Mouse (Mus musculus) liver, embryonic 16.5 days (tissue): ENCODE measurements around the gene 2200002D01Rik. TPM values are rescaled to one million over a fixed set of nuclear protein-coding genes. Genes with fewer than 3 reads are reported as not detected.

ENCODE experiments used
- ATAC-seq: fragments of 200-750 bp; cut with Nextera tagmentation; 2 replicates; pipeline ENCODE4 v1.8.0; 2017; ENCODE audit warnings: low read depth, mild to moderate bottlenecking, moderate number of reproducible peaks, moderate library complexity
- H3K27ac ChIP-seq: fragments of 300-500 bp; sonication (generic); 2 replicates; pipeline ENCODE4 v1.5.1; 2014; ENCODE audit warnings: mild to moderate bottlenecking, low read length
- H3K27me3 ChIP-seq: fragments of 300-500 bp; sonication (generic); 2 replicates; pipeline ENCODE4 v1.6.1; 2014; ENCODE audit warnings: low read depth, low read length, mixed read lengths; ENCODE audit not compliant: control insufficient read depth, insufficient read depth
- H3K36me3 ChIP-seq: fragments of 300-500 bp; sonication (generic); 2 replicates; pipeline ENCODE4 v1.6.1; 2014; ENCODE audit warnings: mild to moderate bottlenecking; ENCODE audit not compliant: control insufficient read depth, insufficient read depth
- H3K4me1 ChIP-seq: fragments of 300-500 bp; sonication (generic); 2 replicates; pipeline ENCODE4 v1.6.1; 2014; ENCODE audit warnings: low read depth, low read length, mixed read lengths; ENCODE audit not compliant: control insufficient read depth
- H3K4me2 ChIP-seq: fragments of 300-500 bp; sonication (generic); 2 replicates; pipeline ENCODE4 v1.6.1; 2014; ENCODE audit warnings: low read depth, low read length, mixed read lengths
- H3K4me3 ChIP-seq: fragments of 300-500 bp; sonication (generic); 2 replicates; pipeline ENCODE4 v1.5.1; 2014; ENCODE audit warnings: low read depth, mild to moderate bottlenecking, low read length
- H3K9ac ChIP-seq: fragments of 300-500 bp; sonication (generic); 2 replicates; pipeline ENCODE4 v1.6.1; 2014; ENCODE audit warnings: low read depth, low read length
- H3K9me3 ChIP-seq: fragments of 300-500 bp; sonication (generic); replicated peaks from 2 replicates; pipeline ENCODE4 v1.6.1; 2016; ENCODE audit warnings: low read length; ENCODE audit not compliant: control insufficient read depth
- WGBS: fragments of 180-500 bp; shearing (Covaris S2); extraction: QIAGEN DNeasy Blood & Tissue Kit; methylation state at CpG from one replicate; pipeline ENCODE4 v1.1.7; 2014; ENCODE audit not compliant: insufficient replicate concordance; 5-methylcytosine and 5-hydroxymethylcytosine counted together
- polyA plus RNA-seq: library from polyadenylated mRNA; unstranded; fragments of >200 nt; fragmentation: Nextera tagmentation; extraction: Ambion mirVana; gene quantifications from 2 replicates; pipeline ENCODE4 v1.2.1, GENCODE M21; 2015

Gene 2200002D01Rik
- polyA plus RNA-seq, 1 experiment from 2014 or later, result 5.8 TPM

GRCm38 (mm10) chr7:29265636-29266035 is 17.4 kb upstream of the 2200002D01Rik start:
- Histone ChIP-seq H3K9ac (no peak overlapping the region), H3K4me2 (no peak overlapping the region), H3K4me1 (no peaks in the 10 kb centered on the region), H3K27me3 (no peaks in the 10 kb centered on the region), H3K27ac (no peak overlapping the region), H3K36me3 (no peaks in the 10 kb centered on the region), H3K9me3 (no peaks in the 10 kb centered on the region), H3K4me3 (no peak overlapping the region)
- WGBS, result 67% methylated on average over 7 of the region's 7 CpGs
- no peak for ATAC-seq

GRCm38 (mm10) chr7:29263831-29264230 is 15.6 kb upstream of the 2200002D01Rik start:
- H3K27me3 ChIP-seq, result no peaks in the 10 kb centered on the region
- no peak overlapping the region for H3K4me3 ChIP-seq
- 67% methylated on average over 3 of the region's 3 CpGs for WGBS
- H3K4me1 ChIP-seq, result no peaks in the 10 kb centered on the region
- H3K9me3 ChIP-seq, result no peaks in the 10 kb centered on the region
- H3K4me2 ChIP-seq, result no peak overlapping the region
- no peaks in the 10 kb centered on the region for H3K36me3 ChIP-seq
- H3K9ac ChIP-seq, result no peak overlapping the region
- no peak for ATAC-seq
- H3K27ac ChIP-seq, result no peak overlapping the region

GRCm38 (mm10) chr7:29262151-29262550 is 13.9 kb upstream of the 2200002D01Rik start:
- Histone ChIP-seq H3K9ac (no peak overlapping the region), H3K4me1 (no peaks in the 10 kb centered on the region), H3K27me3 (no peaks in the 10 kb centered on the region), H3K9me3 (no peaks in the 10 kb centered on the region), H3K4me3 (no peak overlapping the region), H3K27ac (no peak overlapping the region), H3K4me2 (no peak overlapping the region), H3K36me3 (no peaks in the 10 kb centered on the region)
- WGBS, result 71% methylated on average over 6 of the region's 6 CpGs
- no peak for ATAC-seq

GRCm38 (mm10) chr7:29259781-29260730 is 11.8 kb upstream of the 2200002D01Rik start:
- no peaks in the 10 kb centered on the region for H3K27me3 ChIP-seq

GRCm38 (mm10) chr7:29257368-29257767 is 9.1 kb upstream of the 2200002D01Rik start:
- no peak for ATAC-seq
- H3K27me3 ChIP-seq, result no peaks in the 10 kb centered on the region
- no peaks in the 10 kb centered on the region for H3K9me3 ChIP-seq
- H3K9ac ChIP-seq, result no peak overlapping the region
- H3K36me3 ChIP-seq, result no peaks in the 10 kb centered on the region
- WGBS, result 86% methylated on average over 1 of the region's 1 CpGs
- no peak overlapping the region for H3K4me3 ChIP-seq
- H3K4me1 ChIP-seq, result peaks cover 5% of the 10 kb centered on the region
- no peak overlapping the region for H3K27ac ChIP-seq
- no peak overlapping the region for H3K4me2 ChIP-seq

More at GRCm38 (mm10) chr7:29259781-29260730, 11.8 kb upstream of the 2200002D01Rik start:
- 65% methylated on average over 10 of the region's 10 CpGs for WGBS
- Histone ChIP-seq H3K9ac (no peak overlapping the region), H3K36me3 (no peaks in the 10 kb centered on the region), H3K9me3 (no peaks in the 10 kb centered on the region), H3K4me1 (no peaks in the 10 kb centered on the region), H3K4me2 (no peak overlapping the region), H3K4me3 (no peak overlapping the region), H3K27ac (no peak overlapping the region)
- ATAC-seq, result no peak

- WGBS, result 65% methylated on average over 4 of the region's 4 CpGs
- ATAC-seq, result no peak
- Histone ChIP-seq H3K4me1 (peaks cover 5% of the 10 kb centered on the region), H3K27me3 (no peaks in the 10 kb centered on the region), H3K9ac (no peak overlapping the region), H3K27ac (no peak overlapping the region), H3K36me3 (no peaks in the 10 kb centered on the region), H3K4me3 (no peak overlapping the region), H3K4me2 (no peak overlapping the region), H3K9me3 (no peaks in the 10 kb centered on the region)
Observed at GRCm38 (mm10) chr7:29255875-29256274, 7.6 kb upstream of the 2200002D01Rik start.

- peaks cover 5% of the 10 kb centered on the region for H3K4me1 ChIP-seq
- no peak overlapping the region for H3K9ac ChIP-seq
- H3K36me3 ChIP-seq, result no peaks in the 10 kb centered on the region
- H3K27ac ChIP-seq, result no peak overlapping the region
- ATAC-seq, result peak; percentile 56; the same call in 1 of the 2 replicates
- no peak overlapping the region for H3K4me3 ChIP-seq
- H3K4me2 ChIP-seq, result no peak overlapping the region
- H3K27me3 ChIP-seq, result no peaks in the 10 kb centered on the region
- no peaks in the 10 kb centered on the region for H3K9me3 ChIP-seq
- WGBS, result 16% methylated on average over 5 of the region's 5 CpGs
Observed at GRCm38 (mm10) chr7:29253842-29254241, 5.6 kb upstream of the 2200002D01Rik start.

GRCm38 (mm10) chr7:29251166-29251565 is 2.9 kb upstream of the 2200002D01Rik start:
- Histone ChIP-seq H3K4me1 (peaks cover 13% of the 10 kb centered on the region), H3K9ac (no peak overlapping the region), H3K4me2 (no peak overlapping the region), H3K36me3 (no peaks in the 10 kb centered on the region), H3K27ac (no peak overlapping the region), H3K27me3 (no peaks in the 10 kb centered on the region), H3K4me3 (no peak overlapping the region), H3K9me3 (no peaks in the 10 kb centered on the region)
- 45% methylated on average over 3 of the region's 3 CpGs for WGBS
- no peak for ATAC-seq

- Histone ChIP-seq H3K9me3 (no peaks in the 10 kb centered on the region), H3K27ac (no peak overlapping the region), H3K4me2 (peak overlapping the region; percentile 74), H3K27me3 (no peaks in the 10 kb centered on the region), H3K9ac (peak overlapping the region; percentile 55), H3K4me3 (peak overlapping the region; percentile 54), H3K4me1 (peaks cover 8% of the 10 kb centered on the region), H3K36me3 (no peaks in the 10 kb centered on the region)
- 22% methylated on average over 19 of the region's 19 CpGs for WGBS
- ATAC-seq, result peak; percentile 19; the same call in 1 of the 2 replicates
Observed at GRCm38 (mm10) chr7:29247706-29248105, 560 bp downstream of the 2200002D01Rik start.
